In genomic region chr7:49055273-49055672, GRCm38 (mm10) we compare ENCODE assay signal across 12 mouse cellular contexts.
DNase-seq lines count a peak whose midpoint lies in the region; ATAC-seq lines count a peak whose summit lies in the region.
"Had no signal": no experiment of that assay in that cellular context is flagged by ENCODE, and none has a peak within 500 bp of the region (broad histone marks: within the 10 kb centered on the region; RNA-seq: fewer than 3 reads in every experiment).

No protein-coding gene starts in this region.

- peak; percentile 69 for ATAC-seq in forebrain, embryonic 14.5 days
- ATAC-seq in forebrain, embryonic 11.5 days (replicated peaks; ENCODE audit: low FRiP score), result no peak
- peak; percentile 80 for ATAC-seq in heart, embryonic 16.5 days (replicated peaks; ENCODE audit: extremely low read depth, insufficient read depth, low FRiP score)
- ATAC-seq in midbrain, embryonic 15.5 days (replicated peaks), result peak; percentile 34; the same call in 1 of the 2 replicates
- ATAC-seq in intestine, embryonic 16.5 days, result no peak

- WGBS in forebrain, embryonic 14.5 days, result 55% methylated on average over 10 of the region's 10 CpGs
- 87% methylated on average over 10 of the region's 10 CpGs for WGBS in forebrain, embryonic 11.5 days
- whole genome bisulfite sequencing in heart, embryonic 16.5 days, result 53% methylated on average over 10 of the region's 10 CpGs
- 61% methylated on average over 10 of the region's 10 CpGs for WGBS in midbrain, embryonic 15.5 days
- WGBS in intestine, embryonic 16.5 days, result 83% methylated on average over 10 of the region's 10 CpGs

- peak; percentile 69 for DNase-seq in forebrain, embryonic 14.5 days (ENCODE audit: low spot score)
- DNase-seq in forebrain, embryonic 11.5 days (ENCODE audit: low spot score), result no peak
- peak; percentile 57 for DNase-seq in retina, postnatal 1 day
- no peak for DNase-seq in retina, embryonic 14.5 days (ENCODE audit: low spot score)
- DNase-seq in thymus, postnatal 14 days, result no peak
- DNase-seq: liver; thymus, postnatal 4 days had no signal

- no peak overlapping the region for H3K9ac ChIP-seq in forebrain, embryonic 14.5 days (ENCODE audit: low read length)
- no peak overlapping the region for H3K9ac ChIP-seq in forebrain, embryonic 11.5 days (ENCODE audit: low read length)
- no peak overlapping the region for H3K9ac ChIP-seq in heart, embryonic 16.5 days (ENCODE audit: low read length)
- no peak overlapping the region for H3K9ac ChIP-seq in midbrain, embryonic 15.5 days
- no peak overlapping the region for H3K9ac ChIP-seq in intestine, embryonic 16.5 days (ENCODE audit: low read depth, low read length)
- H3K9ac ChIP-seq: embryonic facial prominence, embryonic 15.5 days had no signal

- H3K27ac ChIP-seq in forebrain, embryonic 14.5 days (ENCODE audit: low read depth, low read length), result no peak overlapping the region
- H3K27ac ChIP-seq in forebrain, embryonic 11.5 days (ENCODE audit: low read depth, low read length), result no peak overlapping the region
- H3K27ac ChIP-seq in heart, embryonic 16.5 days (ENCODE audit: low read length), result no peak overlapping the region
- H3K27ac ChIP-seq in midbrain, embryonic 15.5 days, result no peak overlapping the region
- no peak overlapping the region for H3K27ac ChIP-seq in intestine, embryonic 16.5 days (ENCODE audit: low read length)
- H3K27ac ChIP-seq: embryonic facial prominence, embryonic 15.5 days; layer of hippocampus, adult 2 months had no signal

- H3K27me3 ChIP-seq in forebrain, embryonic 14.5 days (replicated peaks; ENCODE audit: control insufficient read depth, insufficient read depth, low read length), result peaks cover 2% of the 10 kb centered on the region; the same call in 1 of the 2 replicates
- no peaks in the 10 kb centered on the region for H3K27me3 ChIP-seq in forebrain, embryonic 11.5 days (ENCODE audit: control insufficient read depth, insufficient read depth, low read length)
- no peaks in the 10 kb centered on the region for H3K27me3 ChIP-seq in heart, embryonic 16.5 days (ENCODE audit: control insufficient read depth, insufficient read depth, low read length)
- no peaks in the 10 kb centered on the region for H3K27me3 ChIP-seq in midbrain, embryonic 15.5 days (replicated peaks)
- no peaks in the 10 kb centered on the region for H3K27me3 ChIP-seq in intestine, embryonic 16.5 days (replicated peaks; ENCODE audit: control insufficient read depth, insufficient read depth, low read length)

- no peaks in the 10 kb centered on the region for H3K9me3 ChIP-seq in forebrain, embryonic 14.5 days (replicated peaks; ENCODE audit: control insufficient read depth, low read length)
- H3K9me3 ChIP-seq in forebrain, embryonic 11.5 days (ENCODE audit: control insufficient read depth, low read length), result no peaks in the 10 kb centered on the region
- H3K9me3 ChIP-seq in heart, embryonic 16.5 days (replicated peaks; ENCODE audit: control insufficient read depth, low read length), result no peaks in the 10 kb centered on the region
- H3K9me3 ChIP-seq in midbrain, embryonic 15.5 days, result no peaks in the 10 kb centered on the region
- H3K9me3 ChIP-seq in intestine, embryonic 16.5 days (ENCODE audit: control insufficient read depth, low read length), result no peaks in the 10 kb centered on the region
- H3K9me3 ChIP-seq: embryonic facial prominence, embryonic 15.5 days had no signal

- no peak overlapping the region for H3K4me3 ChIP-seq in forebrain, embryonic 14.5 days (ENCODE audit: low read depth, low read length)
- H3K4me3 ChIP-seq in forebrain, embryonic 11.5 days (ENCODE audit: low read depth, low read length), result no peak overlapping the region
- no peak overlapping the region for H3K4me3 ChIP-seq in heart, embryonic 16.5 days (ENCODE audit: low read length)
- H3K4me3 ChIP-seq in midbrain, embryonic 15.5 days, result no peak overlapping the region
- no peak overlapping the region for H3K4me3 ChIP-seq in intestine, embryonic 16.5 days (ENCODE audit: low read length)
- H3K4me3 ChIP-seq: embryonic facial prominence, embryonic 15.5 days; layer of hippocampus, adult 2 months had no signal

- no peak overlapping the region for H3K4me2 ChIP-seq in forebrain, embryonic 14.5 days (ENCODE audit: low read length)
- H3K4me2 ChIP-seq in forebrain, embryonic 11.5 days (ENCODE audit: low read depth, low read length, severe bottlenecking), result no peak overlapping the region
- H3K4me2 ChIP-seq in heart, embryonic 16.5 days (ENCODE audit: low read depth, low read length), result peak overlapping the region; percentile 29; the same call in 1 of the 2 replicates
- H3K4me2 ChIP-seq in midbrain, embryonic 15.5 days, result no peak overlapping the region
- H3K4me2 ChIP-seq in intestine, embryonic 16.5 days (ENCODE audit: low read depth, low read length), result no peak overlapping the region
- H3K4me2 ChIP-seq: embryonic facial prominence, embryonic 15.5 days had no signal

- H3K36me3 ChIP-seq in forebrain, embryonic 14.5 days (ENCODE audit: control insufficient read depth, insufficient read depth, low read length), result no peaks in the 10 kb centered on the region
- no peaks in the 10 kb centered on the region for H3K36me3 ChIP-seq in forebrain, embryonic 11.5 days (ENCODE audit: control insufficient read depth, insufficient read depth, low read length)
- no peaks in the 10 kb centered on the region for H3K36me3 ChIP-seq in heart, embryonic 16.5 days (ENCODE audit: control insufficient read depth, insufficient read depth)
- H3K36me3 ChIP-seq in midbrain, embryonic 15.5 days (replicated peaks), result no peaks in the 10 kb centered on the region
- H3K36me3 ChIP-seq in intestine, embryonic 16.5 days (ENCODE audit: control insufficient read depth, insufficient read depth, low read length), result no peaks in the 10 kb centered on the region
- H3K36me3 ChIP-seq: embryonic facial prominence, embryonic 15.5 days had no signal

- peaks cover 4% of the 10 kb centered on the region; the same call in 1 of the 2 replicates for H3K4me1 ChIP-seq in forebrain, embryonic 14.5 days (ENCODE audit: control insufficient read depth, insufficient read depth, low read length)
- H3K4me1 ChIP-seq in forebrain, embryonic 11.5 days (replicated peaks; ENCODE audit: control insufficient read depth, insufficient read depth, low read length), result peaks cover 5% of the 10 kb centered on the region; the same call in 1 of the 2 replicates
- H3K4me1 ChIP-seq in heart, embryonic 16.5 days (ENCODE audit: control insufficient read depth, insufficient read depth, low read length), result peaks cover 3% of the 10 kb centered on the region; the same call in 1 of the 2 replicates
- H3K4me1 ChIP-seq in midbrain, embryonic 15.5 days, result peaks cover 21% of the 10 kb centered on the region
- H3K4me1 ChIP-seq in intestine, embryonic 16.5 days (ENCODE audit: control insufficient read depth, insufficient read depth, low read length), result no peaks in the 10 kb centered on the region
- H3K4me1 ChIP-seq: embryonic facial prominence, embryonic 15.5 days had no signal

Comparison
In these comparisons a context has a peak if more than half of its experiments do, and no peak if none do; other contexts are left out.
1. ATAC-seq: peak in forebrain, embryonic 14.5 days (single experiment), heart, embryonic 16.5 days (single experiment) and midbrain, embryonic 15.5 days (single experiment); none in forebrain, embryonic 11.5 days (single experiment) and intestine, embryonic 16.5 days (single experiment).
2. DNase-seq: peak in forebrain, embryonic 14.5 days (single experiment) and retina, postnatal 1 day (single experiment); none in forebrain, embryonic 11.5 days (single experiment), retina, embryonic 14.5 days (single experiment) and thymus, postnatal 14 days (single experiment).